Mouse (Mus musculus): ENCODE measurements around the gene Tnks2.
"Not testable (repeated sequence)": the region's sequence is repeated elsewhere in the genome, so short reads cannot be mapped to it uniquely, and the experiment has no call there.

The Tnks2 gene

DNA sequence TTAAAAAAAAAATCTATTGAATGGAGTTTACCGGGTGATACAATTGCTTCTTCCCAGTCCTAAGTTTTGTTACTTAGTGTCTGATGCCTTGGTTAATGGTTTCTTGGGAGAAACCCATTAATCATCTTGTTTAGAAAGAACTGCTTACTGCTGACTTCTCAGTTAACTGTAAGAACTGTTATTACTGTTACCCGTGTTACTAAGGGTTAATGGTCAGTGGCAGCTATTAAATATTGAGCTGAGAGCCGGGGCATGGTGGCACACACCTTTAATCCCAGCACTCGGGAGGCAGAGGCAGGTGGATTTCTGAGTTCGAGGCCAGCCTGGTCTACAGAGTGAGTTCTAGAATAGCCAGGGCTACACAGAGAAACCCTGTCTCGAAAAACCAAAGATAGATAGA, 12.7 kb upstream of the Tnks2 start:
- not testable (repeated sequence) for ATAC-seq (ENCODE audit: insufficient number of reproducible peaks, low FRiP score, low TSS enrichment)

DNA sequence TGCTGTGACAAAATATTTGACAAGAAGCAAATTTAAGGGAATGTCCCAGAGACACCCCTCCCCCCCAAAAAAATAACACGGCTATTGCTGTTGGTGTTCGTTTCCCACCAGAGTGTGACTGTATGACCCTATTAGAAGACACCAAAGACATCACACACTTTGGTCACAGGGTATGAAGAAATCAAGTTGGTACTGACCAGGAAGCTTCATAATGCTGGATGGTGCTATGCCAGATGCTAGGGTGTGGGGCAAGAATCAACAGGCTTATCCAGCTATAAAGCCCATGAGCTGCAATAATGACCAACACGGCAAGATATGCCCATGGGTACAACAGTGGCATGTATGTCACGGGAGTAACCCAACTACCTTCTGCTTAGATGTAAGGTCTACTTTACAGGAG, 11.3 kb upstream of the Tnks2 start:
- ATAC-seq (ENCODE audit: insufficient number of reproducible peaks, low FRiP score, low TSS enrichment): no peak

DNA sequence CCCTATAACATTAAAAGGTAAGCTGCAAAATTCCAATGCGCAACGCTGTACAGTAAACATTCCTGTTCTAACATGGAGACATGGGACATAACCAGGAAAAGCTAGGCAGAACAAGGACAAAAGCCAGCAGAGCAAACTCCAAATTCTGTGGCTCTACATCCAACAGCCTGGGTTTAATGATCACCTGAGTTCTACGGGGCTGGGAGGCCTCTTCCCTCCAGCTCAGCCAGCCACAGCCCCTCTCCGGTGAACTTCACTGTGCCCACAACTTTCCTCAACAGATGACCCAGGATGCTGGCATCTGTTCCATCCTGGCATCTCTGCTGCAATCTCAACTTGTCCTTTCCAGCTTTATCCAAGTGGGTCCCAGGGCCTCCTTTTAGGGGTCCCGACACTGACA, 6.4 kb upstream of the Tnks2 start:
- ATAC-seq (ENCODE audit: insufficient number of reproducible peaks, low FRiP score, low TSS enrichment): no peak

DNA sequence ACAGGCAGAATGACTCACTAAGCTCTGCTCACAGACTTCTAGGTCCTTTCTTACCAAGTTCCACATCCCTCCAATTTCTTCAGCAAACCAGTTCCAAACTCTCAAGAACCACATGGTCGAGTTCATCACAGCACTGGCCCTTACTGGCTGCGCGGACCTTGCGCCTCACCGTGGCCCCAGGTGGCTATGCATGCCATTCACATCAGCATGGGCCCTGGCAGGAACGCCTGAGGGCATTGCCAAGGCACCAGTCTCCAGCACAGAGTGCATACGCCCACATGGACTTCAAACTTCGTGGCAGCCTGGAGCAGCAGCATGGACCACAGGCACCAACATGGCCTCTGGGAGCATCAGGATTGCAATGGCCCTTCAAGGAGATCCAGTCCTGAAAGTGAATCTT, 5.7 kb upstream of the Tnks2 start:
- ATAC-seq (ENCODE audit: insufficient number of reproducible peaks, low FRiP score, low TSS enrichment): no peak

DNA sequence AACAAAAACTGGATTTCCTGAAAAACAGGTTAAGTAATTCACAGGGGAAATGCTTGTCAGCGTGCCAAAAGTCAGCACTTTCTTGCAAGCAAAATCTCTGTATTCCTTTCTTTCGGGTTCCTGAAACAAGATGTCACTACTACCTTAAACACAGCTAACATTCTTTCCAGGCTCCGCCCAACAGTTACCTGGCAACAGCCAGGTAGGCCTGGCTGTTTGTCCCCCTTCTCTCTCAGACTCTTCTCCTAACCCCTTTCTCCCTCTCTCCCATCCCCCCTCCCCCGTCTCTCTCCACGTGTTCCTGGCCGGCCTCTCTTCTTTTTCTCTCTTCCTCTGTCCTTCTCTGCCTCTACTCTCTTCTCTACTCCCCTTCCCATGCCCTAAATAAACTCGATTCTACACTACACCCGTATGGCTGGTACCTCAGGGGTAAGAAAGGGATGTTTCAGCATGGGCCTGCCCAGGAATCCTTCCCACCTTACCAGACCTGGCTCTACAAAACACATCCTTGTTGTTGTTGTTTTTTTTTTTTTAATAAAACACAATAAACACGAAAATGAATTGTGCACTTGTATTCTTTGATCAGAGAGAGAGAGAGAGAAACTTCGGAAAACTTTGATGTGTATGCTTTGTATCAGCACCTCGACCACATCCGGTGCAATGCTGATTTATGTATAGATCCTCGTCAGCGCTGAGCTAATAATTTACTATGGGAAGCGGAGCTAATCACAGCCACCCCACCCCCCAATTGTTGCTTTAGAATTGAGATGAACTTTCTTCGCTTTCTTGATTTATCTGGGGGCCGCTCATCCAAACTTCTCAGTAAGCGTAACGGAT, 863 bp upstream of the Tnks2 start:
- no peak for ATAC-seq (ENCODE audit: insufficient number of reproducible peaks, low FRiP score, low TSS enrichment)

DNA sequence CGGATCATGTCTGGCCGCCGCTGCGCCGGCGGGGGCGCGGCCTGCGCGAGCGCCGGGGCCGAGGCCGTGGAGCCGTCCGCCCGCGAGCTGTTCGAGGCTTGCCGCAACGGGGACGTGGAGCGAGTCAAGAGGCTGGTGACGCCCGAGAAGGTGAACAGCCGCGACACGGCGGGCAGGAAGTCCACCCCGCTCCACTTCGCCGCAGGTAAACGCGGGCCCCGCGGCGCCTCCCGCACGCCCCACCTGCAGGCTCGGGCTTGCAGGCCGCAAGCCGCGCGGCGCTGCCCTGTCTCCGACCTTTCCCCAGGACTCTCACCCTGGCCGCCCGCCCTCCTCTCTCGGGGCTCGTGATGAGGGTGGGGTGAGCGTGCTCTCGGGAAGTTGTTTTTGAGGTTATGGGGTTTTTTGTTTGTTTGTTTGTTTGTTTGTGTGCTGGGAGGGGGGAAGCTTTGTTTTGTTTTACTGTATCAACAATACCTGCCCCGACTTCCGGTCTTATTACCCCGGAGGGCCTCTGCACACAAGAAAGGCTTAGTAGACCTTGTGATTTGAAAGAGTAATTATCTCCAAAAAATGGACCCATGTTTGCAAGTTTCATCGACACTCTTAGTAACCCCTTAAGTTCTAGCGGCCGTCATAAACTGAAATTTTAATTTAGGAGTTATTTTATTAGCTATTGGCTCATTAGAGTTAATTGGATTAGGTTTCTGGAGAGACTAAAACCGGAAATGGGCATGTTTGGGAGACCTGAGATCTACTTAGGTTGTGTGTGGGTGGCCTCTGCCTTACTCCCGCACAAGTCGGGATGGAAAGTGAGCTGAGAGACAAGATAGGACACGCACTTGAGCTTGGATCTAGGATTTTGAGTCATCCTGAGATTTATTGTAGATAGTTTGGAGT, 750 bp downstream of the Tnks2 start:
- no peak for ATAC-seq (ENCODE audit: insufficient number of reproducible peaks, low FRiP score, low TSS enrichment)

DNA sequence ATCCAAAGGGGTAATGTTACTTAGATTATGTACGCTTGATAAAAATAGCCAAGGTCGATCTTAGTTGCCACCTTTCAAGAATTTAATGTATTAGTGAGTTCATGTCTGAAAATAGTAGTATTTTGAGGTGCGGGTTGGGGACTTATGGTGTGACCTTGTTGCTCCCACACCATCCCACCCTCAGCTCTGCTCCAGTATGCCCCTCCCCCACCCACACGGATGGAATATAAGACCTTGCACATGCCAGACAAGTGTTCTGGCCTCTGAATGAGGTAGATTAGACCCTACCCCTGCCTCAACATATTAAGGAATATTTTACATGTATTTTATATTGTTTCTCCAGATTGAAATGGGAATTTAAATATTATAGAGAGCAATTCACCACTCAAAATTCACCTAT, 2.0 kb downstream of the Tnks2 start:
- no peak for ATAC-seq (ENCODE audit: insufficient number of reproducible peaks, low FRiP score, low TSS enrichment)

DNA sequence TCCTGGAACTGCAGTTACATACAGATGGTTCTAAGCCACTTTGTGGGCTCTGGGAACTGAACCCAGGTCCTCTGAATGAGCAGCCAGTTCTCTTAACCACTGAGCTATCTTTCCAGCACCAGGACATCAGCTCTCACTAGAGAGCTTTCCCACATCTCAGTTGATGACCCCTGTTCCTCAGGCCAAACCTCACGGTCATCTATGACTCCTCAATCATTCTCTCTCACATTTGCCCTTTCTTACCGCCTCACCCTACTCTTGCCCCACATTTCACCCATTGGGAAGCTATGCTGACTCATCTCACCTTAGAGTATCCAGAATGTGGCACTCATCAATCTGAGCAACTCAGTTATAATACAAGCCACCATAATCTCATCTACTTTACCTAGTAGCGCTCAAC, 6.3 kb downstream of the Tnks2 start:
- ATAC-seq (ENCODE audit: insufficient number of reproducible peaks, low FRiP score, low TSS enrichment): no peak

DNA sequence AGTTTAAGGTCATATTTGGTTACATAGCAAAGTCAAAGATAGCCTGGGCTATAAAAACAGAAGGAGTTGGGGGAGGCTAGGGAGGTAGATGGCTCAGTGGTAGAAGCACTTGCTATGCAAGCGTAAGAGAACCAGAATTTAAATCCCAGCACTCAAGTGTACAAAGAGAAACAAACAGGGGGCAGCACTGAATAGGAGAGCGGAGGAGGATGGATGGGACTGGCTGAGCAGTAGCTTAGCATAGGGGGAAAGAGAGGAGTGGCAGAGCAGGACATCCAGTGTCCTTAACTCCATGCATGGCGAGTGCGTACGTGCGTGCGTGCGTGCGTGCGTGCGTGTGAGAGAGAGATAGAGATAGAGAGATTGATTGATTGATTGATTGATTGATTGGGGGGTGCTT, 9.8 kb downstream of the Tnks2 start:
- ATAC-seq (ENCODE audit: insufficient number of reproducible peaks, low FRiP score, low TSS enrichment): no peak

DNA sequence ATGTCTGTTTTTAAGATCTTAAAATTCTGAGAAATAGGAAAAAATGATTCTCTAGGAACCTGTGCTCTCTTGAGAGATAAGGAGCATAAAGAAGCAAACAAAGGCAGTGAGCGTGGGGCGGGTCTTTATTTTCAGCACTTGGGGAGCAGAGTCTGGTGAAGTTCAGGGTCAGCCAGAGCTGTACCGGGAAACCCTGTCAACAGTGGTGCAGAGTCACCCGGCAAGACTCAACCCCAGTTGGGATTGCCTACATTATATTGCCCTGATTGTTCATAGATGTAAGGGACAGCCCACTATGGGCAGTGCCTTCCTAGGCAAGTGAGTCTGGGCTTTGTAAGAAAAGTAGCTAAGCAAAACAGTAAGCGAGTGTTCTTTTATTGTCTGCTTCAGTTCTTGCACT, 11.9 kb downstream of the Tnks2 start:
- no peak for ATAC-seq (ENCODE audit: insufficient number of reproducible peaks, low FRiP score, low TSS enrichment)

DNA sequence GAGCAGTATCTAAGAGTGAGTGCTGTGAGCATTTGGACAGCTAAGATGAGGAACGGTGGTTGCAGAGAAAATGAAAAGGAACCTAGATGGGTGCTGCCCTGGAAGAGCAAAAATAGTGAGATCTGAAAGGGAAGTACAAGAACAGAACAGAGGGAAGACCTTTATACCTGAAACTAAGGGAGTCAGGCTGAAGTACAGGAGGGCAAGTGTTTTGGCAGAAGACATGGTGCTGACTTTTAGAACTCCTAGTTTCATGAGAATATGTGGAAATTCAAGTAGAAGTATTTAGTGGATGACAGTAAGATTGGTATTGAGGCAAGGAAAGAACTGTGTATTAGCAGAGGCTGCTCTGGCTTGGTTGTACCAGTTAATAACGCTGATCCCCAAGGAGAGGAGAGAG, 19.8 kb downstream of the Tnks2 start:
- ATAC-seq (ENCODE audit: insufficient number of reproducible peaks, low FRiP score, low TSS enrichment): no peak

DNA sequence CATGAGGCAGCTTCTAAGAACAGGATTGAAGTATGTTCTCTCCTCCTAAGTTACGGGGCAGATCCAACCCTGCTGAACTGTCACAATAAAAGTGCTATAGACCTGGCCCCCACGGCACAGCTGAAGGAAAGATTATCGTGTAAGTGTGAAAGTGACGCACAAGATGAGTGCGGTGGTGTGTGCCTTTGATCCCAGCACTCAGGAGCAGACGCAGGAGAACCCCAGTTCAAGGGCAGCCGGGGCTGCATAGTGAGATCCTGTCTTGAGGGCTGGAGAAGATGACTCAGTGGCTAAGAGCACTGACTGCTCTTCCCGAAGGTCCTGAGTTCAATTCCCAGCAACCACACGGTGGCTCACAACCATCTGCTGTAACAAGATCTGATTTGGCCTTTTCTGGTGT, 23.8 kb downstream of the Tnks2 start:
- ATAC-seq (ENCODE audit: insufficient number of reproducible peaks, low FRiP score, low TSS enrichment): no peak

DNA sequence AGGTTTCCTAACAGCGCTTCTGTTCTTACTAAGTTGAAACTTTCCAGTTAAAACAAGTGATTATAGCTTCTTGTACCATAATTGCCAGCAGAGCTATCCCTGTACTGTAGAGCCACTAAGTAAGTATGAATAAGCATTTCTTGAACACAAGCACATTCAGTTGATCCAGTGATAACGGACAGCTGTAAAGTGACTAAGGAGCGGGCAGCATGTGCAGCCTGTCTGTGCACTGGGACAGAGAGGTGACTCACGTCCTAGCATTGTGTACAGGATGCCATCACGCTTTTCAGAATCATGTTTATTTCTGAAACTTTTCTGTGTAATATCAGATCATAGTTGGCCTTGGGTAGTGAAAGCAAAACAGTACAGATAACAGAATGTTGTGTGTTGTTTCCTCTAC, 26.4 kb downstream of the Tnks2 start:
- no peak for ATAC-seq (ENCODE audit: insufficient number of reproducible peaks, low FRiP score, low TSS enrichment)

DNA sequence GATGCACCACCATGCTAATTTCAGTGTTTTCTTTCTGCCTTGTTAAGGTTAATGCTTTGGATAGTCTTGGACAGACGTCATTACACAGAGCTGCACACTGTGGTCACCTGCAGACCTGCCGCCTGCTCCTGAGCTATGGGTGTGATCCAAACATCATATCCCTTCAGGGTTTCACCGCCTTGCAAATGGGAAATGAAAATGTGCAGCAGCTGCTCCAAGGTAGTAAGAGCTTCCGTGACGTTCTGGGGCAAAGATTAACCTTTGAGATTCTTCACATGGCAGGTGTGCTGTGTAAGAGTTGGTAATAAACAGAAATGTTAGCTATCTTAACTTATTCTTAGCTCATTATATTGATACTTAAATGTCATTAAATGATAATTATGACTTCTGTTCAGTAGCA, 31.9 kb downstream of the Tnks2 start:
- ATAC-seq (ENCODE audit: insufficient number of reproducible peaks, low FRiP score, low TSS enrichment): no peak

DNA sequence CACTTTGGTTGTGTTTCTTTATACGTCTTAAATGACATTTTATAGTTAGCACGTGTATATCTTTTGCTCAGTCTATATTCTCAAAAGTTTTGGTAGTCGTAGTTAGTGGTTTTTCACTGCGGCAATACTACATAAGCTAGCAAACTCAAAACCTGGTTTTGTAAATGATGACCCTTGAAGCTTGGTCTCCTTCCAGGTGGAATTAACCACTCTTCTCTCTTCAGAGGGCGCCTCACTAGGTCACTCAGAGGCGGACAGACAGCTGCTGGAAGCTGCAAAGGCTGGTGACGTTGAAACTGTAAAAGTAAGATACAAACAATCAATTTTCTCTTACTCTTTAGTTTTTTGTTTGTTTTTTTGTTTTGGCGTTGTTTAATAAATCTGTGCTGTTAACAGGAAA, 33.4 kb downstream of the Tnks2 start:
- no peak for ATAC-seq (ENCODE audit: insufficient number of reproducible peaks, low FRiP score, low TSS enrichment)

DNA sequence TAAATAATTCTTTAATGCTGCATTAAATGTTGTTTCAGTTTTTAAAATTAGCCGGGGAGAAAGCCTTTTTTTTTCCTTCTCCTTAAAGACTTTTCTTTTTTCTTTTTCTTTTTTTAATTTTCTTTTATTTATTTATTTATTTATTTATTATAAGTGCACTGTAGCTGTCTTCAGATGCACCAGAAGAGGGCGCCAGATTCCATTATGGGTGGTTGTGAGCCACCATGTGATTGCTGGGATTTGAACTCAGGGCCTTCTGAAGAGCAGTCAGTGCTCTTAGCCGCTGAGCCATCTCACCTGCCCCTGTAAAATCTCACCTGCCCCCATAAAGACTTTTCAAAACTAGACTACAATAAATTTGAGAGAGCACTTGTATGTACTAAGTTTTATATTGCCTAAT, 34.6 kb downstream of the Tnks2 start:
- not testable (repeated sequence) for ATAC-seq (ENCODE audit: insufficient number of reproducible peaks, low FRiP score, low TSS enrichment)

DNA sequence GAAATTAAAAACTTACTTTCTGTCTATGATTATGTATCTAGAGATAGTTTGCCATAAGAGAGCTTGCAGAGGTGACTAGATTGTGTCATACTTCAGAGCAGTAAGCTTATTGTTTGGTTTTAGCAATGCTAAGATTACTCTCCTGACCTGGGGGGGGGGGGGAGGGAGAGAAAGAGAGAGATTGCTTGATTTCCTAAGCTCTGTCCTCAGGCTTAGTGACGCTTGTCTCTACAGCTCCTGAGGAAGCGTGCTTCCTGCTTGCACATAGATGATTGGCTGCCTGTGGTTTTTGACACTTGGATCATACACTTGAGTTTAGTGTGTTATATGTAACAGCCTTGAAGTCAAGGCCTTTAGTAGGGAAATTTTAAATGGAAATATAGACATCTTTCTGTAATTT, 40.6 kb downstream of the Tnks2 start:
- ATAC-seq (ENCODE audit: insufficient number of reproducible peaks, low FRiP score, low TSS enrichment): no peak

DNA sequence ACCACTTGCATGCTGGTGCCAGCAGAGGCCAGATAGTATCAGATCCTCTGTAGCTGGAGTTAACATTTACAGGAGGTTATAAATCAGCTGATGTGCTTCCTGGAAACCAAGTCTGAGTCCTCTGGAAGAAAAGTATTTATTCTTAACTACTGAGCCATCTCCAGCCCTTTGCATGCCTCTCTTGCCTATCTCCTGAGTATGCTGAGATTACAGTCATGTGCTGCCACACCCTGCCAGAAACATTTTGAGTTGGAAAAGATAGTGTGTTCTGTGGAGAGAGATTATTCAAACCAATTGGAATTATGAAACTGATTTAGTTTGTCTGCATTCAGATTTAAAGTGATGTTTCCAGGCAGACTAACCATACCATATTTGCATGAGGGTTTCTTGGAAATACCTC, 43.3 kb downstream of the Tnks2 start:
- ATAC-seq (ENCODE audit: insufficient number of reproducible peaks, low FRiP score, low TSS enrichment): no peak

DNA sequence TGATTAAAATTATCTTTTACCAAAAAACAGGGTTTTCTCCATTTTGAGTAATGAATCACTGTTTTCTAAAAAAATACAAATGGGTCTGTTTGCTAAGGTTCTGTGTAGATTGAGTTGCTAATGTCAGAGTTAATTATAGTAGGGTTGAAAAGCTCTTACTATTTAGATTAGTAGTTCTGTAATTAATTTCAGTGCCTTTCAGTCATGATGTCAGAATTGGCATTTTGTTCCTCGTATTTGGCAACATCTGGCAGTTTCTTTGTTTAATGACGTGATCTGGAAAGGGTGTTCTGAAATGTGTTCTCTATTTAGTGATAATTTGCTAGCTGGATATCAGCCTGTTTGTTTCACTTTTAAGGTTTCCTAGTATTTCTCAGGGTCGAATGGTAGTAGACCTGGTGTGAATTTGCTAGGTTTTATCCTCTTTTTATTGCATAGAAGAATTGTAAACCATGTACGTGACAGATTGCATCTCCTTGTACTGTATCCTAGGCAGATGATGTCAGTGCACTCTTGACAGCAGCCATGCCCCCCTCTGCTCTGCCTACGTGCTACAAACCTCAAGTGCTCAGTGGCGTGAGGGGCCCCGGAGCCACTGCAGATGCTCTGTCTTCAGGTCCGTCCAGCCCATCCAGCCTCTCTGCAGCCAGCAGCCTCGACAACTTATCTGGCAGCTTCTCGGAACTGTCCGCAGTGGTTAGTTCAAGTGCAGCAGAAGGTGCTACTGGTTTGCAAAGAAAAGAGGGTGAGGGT, 44.9 kb downstream of the Tnks2 start:
- no peak for ATAC-seq (ENCODE audit: insufficient number of reproducible peaks, low FRiP score, low TSS enrichment)

DNA sequence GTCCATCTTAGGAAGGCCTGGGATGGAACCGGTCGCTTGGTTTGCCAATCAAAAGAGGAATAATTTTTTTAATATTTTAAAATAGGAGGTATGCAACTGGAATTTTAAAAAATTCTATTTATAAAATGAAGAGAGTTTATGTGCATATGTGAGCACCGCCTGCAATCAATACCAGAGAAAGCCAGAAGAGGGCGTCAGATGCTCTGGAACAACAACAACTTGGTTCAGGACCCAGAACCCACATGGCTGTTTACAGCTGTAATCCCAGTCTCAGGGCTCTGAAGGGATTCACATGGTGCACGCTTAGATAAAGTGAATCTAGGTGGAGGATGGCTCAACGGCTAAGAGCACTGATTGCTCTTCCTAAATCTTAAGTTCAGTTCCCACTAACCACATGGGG, 49.1 kb downstream of the Tnks2 start:
- no peak for ATAC-seq (ENCODE audit: insufficient number of reproducible peaks, low FRiP score, low TSS enrichment)

DNA sequence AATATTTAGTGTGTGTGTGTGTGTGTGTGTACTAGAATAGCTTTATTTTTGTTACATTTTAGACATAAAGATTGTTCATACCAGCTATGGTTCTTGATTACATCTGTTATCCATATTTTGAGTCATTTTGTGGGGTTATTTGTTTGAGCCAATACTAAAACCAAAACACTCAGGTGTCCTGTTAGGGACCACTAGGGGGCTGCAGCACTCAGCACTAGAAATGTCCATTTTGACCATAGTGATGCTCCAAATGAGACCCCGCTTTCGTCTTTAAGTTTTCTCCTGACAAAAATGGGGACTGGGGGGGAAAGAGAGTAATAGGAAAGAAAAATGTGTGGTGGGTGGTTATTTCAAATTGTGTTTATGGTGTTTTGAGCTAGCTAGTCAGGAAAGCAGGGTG, 52.3 kb downstream of the Tnks2 start:
- ATAC-seq (ENCODE audit: insufficient number of reproducible peaks, low FRiP score, low TSS enrichment): no peak

Measured in cerebellum, adult (tissue).